Mouse (Mus musculus) stomach, embryonic 16.5 days (tissue): ENCODE data around the gene Rtcb. TPM values are rescaled to one million over a fixed set of nuclear protein-coding genes. Genes with fewer than 3 reads are reported as not detected.

ENCODE experiments used
- ATAC-seq: fragments of 200-750 bp; cut with Nextera tagmentation; 2 replicates; pipeline ENCODE4 v1.8.0; 2017; ENCODE audit warnings: moderate number of reproducible peaks, moderate TSS enrichment; ENCODE audit not compliant: insufficient read depth, low FRiP score
- H3K27ac ChIP-seq: fragments of 300-500 bp; sonication (generic); 2 replicates; pipeline ENCODE4 v1.5.1; 2014; ENCODE audit warnings: low read length
- H3K27me3 ChIP-seq: fragments of 300-500 bp; sonication (generic); 2 replicates; pipeline ENCODE4 v1.6.1; 2014; ENCODE audit warnings: low read length, control low read depth, mixed read lengths; ENCODE audit not compliant: control insufficient read depth, insufficient read depth
- H3K36me3 ChIP-seq: fragments of 300-500 bp; sonication (generic); 2 replicates; pipeline ENCODE4 v1.6.1; 2014; ENCODE audit warnings: low read length; ENCODE audit not compliant: control insufficient read depth, insufficient read depth
- H3K4me1 ChIP-seq: fragments of 300-500 bp; sonication (generic); 2 replicates; pipeline ENCODE4 v1.6.1; 2014; ENCODE audit warnings: low read length, control low read depth, mixed read lengths; ENCODE audit not compliant: control insufficient read depth, insufficient read depth
- H3K4me2 ChIP-seq: fragments of 300-500 bp; sonication (generic); 2 replicates; pipeline ENCODE4 v1.6.1; 2014; ENCODE audit warnings: low read depth, low read length, mixed read lengths
- H3K4me3 ChIP-seq: fragments of 300-500 bp; sonication (generic); replicated peaks from 2 replicates; pipeline ENCODE4 v1.5.1; 2014; ENCODE audit warnings: mild to moderate bottlenecking, low read length
- H3K9ac ChIP-seq: fragments of 300-500 bp; sonication (generic); 2 replicates; pipeline ENCODE4 v1.6.1; 2014; ENCODE audit warnings: low read length
- H3K9me3 ChIP-seq: fragments of 300-500 bp; sonication (generic); replicated peaks from 2 replicates; pipeline ENCODE4 v1.6.1; 2016; ENCODE audit warnings: low read length, control low read depth; ENCODE audit not compliant: control insufficient read depth
- WGBS: fragments of 180-500 bp; shearing (Covaris S2); extraction: QIAGEN DNeasy Blood & Tissue Kit; methylation state at CpG from one replicate; pipeline ENCODE4 v1.1.7; 2014; 5-methylcytosine and 5-hydroxymethylcytosine counted together
- polyA plus RNA-seq: library from polyadenylated mRNA; unstranded; fragments of >200 nt; fragmentation: Nextera tagmentation; extraction: Ambion mirVana; gene quantifications from 2 replicates; pipeline ENCODE4 v1.2.1, GENCODE M21; 2015

The Rtcb gene
- 164 and 168 TPM in 2 replicates for polyA plus RNA-seq

GRCm38 (mm10) chr10:85957464-85957950, at the start of gene Rtcb:
Gene Rtcb, minus strand, starts transcription at chr10:85957823.
- peak within 1 kb of the TSS; percentile 92 for H3K9ac ChIP-seq
- H3K4me3 ChIP-seq, result peak within 1 kb of the TSS; percentile 97
- WGBS, result under 1% methylated on average over 38 of the region's 38 CpGs
- H3K4me2 ChIP-seq, result peak within 1 kb of the TSS; percentile 60
- peak; percentile 89 for ATAC-seq
- H3K4me1 ChIP-seq, result peaks cover 4% of the 10 kb centered on the region; the same call in 1 of the 2 replicates
- no peaks in the 10 kb centered on the region for H3K27me3 ChIP-seq
- 0 out of 2 replicates have a peak, but pooled peaks cover 7% of the 10 kb centered on the region for H3K36me3 ChIP-seq
- no peaks in the 10 kb centered on the region for H3K9me3 ChIP-seq
- peak within 1 kb of the TSS; percentile 45 for H3K27ac ChIP-seq

- H3K9ac ChIP-seq, result no peak overlapping the region
- H3K9me3 ChIP-seq, result no peaks in the 10 kb centered on the region
- ATAC-seq, result no peak
- H3K36me3 ChIP-seq, result no peaks in the 10 kb centered on the region
- no peaks in the 10 kb centered on the region for H3K27me3 ChIP-seq
- WGBS, result 73% methylated on average over 5 of the region's 5 CpGs
- no peak overlapping the region for H3K27ac ChIP-seq
- no peaks in the 10 kb centered on the region for H3K4me1 ChIP-seq
- H3K4me3 ChIP-seq, result no peak overlapping the region
- H3K4me2 ChIP-seq, result no peak overlapping the region
Measured at GRCm38 (mm10) chr10:86006455-86006854, 48.8 kb upstream of the Rtcb start.

GRCm38 (mm10) chr10:86000447-86000846, 42.8 kb upstream of the Rtcb start:
- H3K36me3 ChIP-seq, result no peaks in the 10 kb centered on the region
- H3K9me3 ChIP-seq, result no peaks in the 10 kb centered on the region
- H3K9ac ChIP-seq, result no peak overlapping the region
- no peak overlapping the region for H3K27ac ChIP-seq
- H3K4me2 ChIP-seq, result no peak overlapping the region
- H3K27me3 ChIP-seq, result no peaks in the 10 kb centered on the region
- ATAC-seq, result no peak
- 92% methylated on average over 4 of the region's 4 CpGs for WGBS
- H3K4me1 ChIP-seq, result no peaks in the 10 kb centered on the region
- H3K4me3 ChIP-seq, result no peak overlapping the region

- Histone ChIP-seq H3K4me3 (no peak overlapping the region), H3K9me3 (no peaks in the 10 kb centered on the region), H3K4me1 (no peaks in the 10 kb centered on the region), H3K27ac (no peak overlapping the region), H3K36me3 (no peaks in the 10 kb centered on the region), H3K9ac (no peak overlapping the region), H3K4me2 (no peak overlapping the region), H3K27me3 (no peaks in the 10 kb centered on the region)
- WGBS, result 62% methylated on average over 5 of the region's 5 CpGs
- no peak for ATAC-seq
Measured at GRCm38 (mm10) chr10:85994543-85995104, 37.0 kb upstream of the Rtcb start.

GRCm38 (mm10) chr10:85993836-85994235, 36.2 kb upstream of the Rtcb start:
- Histone ChIP-seq H3K4me3 (no peak overlapping the region), H3K4me1 (no peaks in the 10 kb centered on the region), H3K36me3 (no peaks in the 10 kb centered on the region), H3K4me2 (no peak overlapping the region), H3K27ac (no peak overlapping the region), H3K27me3 (no peaks in the 10 kb centered on the region), H3K9ac (no peak overlapping the region), H3K9me3 (no peaks in the 10 kb centered on the region)
- 92% methylated on average over 9 of the region's 9 CpGs for WGBS
- no peak for ATAC-seq

- no peak overlapping the region for H3K9ac ChIP-seq
- no peaks in the 10 kb centered on the region for H3K27me3 ChIP-seq
- WGBS, result 79% methylated on average over 4 of the region's 4 CpGs
- no peak for ATAC-seq
- H3K4me1 ChIP-seq, result no peaks in the 10 kb centered on the region
- no peaks in the 10 kb centered on the region for H3K9me3 ChIP-seq
- no peak overlapping the region for H3K27ac ChIP-seq
- no peak overlapping the region for H3K4me2 ChIP-seq
- no peaks in the 10 kb centered on the region for H3K36me3 ChIP-seq
- no peak overlapping the region for H3K4me3 ChIP-seq
Measured at GRCm38 (mm10) chr10:85992412-85992811, 34.8 kb upstream of the Rtcb start.

GRCm38 (mm10) chr10:85989412-85990115, 31.9 kb upstream of the Rtcb start:
- peak overlapping the region; percentile 43 for H3K27ac ChIP-seq

GRCm38 (mm10) chr10:85972915-85973314, 15.3 kb upstream of the Rtcb start:
- Histone ChIP-seq H3K4me1 (no peaks in the 10 kb centered on the region), H3K4me3 (no peak overlapping the region), H3K27me3 (no peaks in the 10 kb centered on the region), H3K9ac (no peak overlapping the region), H3K27ac (peak overlapping the region; percentile 14), H3K36me3 (no peaks in the 10 kb centered on the region), H3K4me2 (no peak overlapping the region), H3K9me3 (no peaks in the 10 kb centered on the region)
- no peak for ATAC-seq
- 68% methylated on average over 4 of the region's 4 CpGs for WGBS

More at GRCm38 (mm10) chr10:85989412-85990115, 31.9 kb upstream of the Rtcb start:
- H3K9ac ChIP-seq, result no peak overlapping the region
- no peaks in the 10 kb centered on the region for H3K9me3 ChIP-seq
- no peaks in the 10 kb centered on the region for H3K4me1 ChIP-seq
- no peaks in the 10 kb centered on the region for H3K27me3 ChIP-seq
- no peaks in the 10 kb centered on the region for H3K36me3 ChIP-seq
- no peak overlapping the region for H3K4me3 ChIP-seq
- WGBS, result 64% methylated on average over 6 of the region's 6 CpGs
- ATAC-seq, result no peak
- no peak overlapping the region for H3K4me2 ChIP-seq

- 86% methylated on average over 9 of the region's 9 CpGs for WGBS
Measured at GRCm38 (mm10) chr10:85971826-85972225, 14.2 kb upstream of the Rtcb start.

More at GRCm38 (mm10) chr10:85971826-85972225, 14.2 kb upstream of the Rtcb start:
- no peak overlapping the region for H3K4me2 ChIP-seq
- no peak overlapping the region for H3K4me3 ChIP-seq
- no peak overlapping the region for H3K9ac ChIP-seq
- no peaks in the 10 kb centered on the region for H3K4me1 ChIP-seq
- no peak for ATAC-seq
- no peak overlapping the region for H3K27ac ChIP-seq
- no peaks in the 10 kb centered on the region for H3K27me3 ChIP-seq
- no peaks in the 10 kb centered on the region for H3K36me3 ChIP-seq
- no peaks in the 10 kb centered on the region for H3K9me3 ChIP-seq
